Mouse (Mus musculus) ovary, postnatal 14 days (tissue): ENCODE results near the gene Mfsd2a.

ENCODE experiments used
- DNase-seq: peaks from one replicate; pipeline ENCODE4 v3.0.0; 2022; ENCODE audit warnings: low spot score

The Mfsd2a gene

GRCm38 (mm10) chr4:122933857-122934256 lies 27.1 kb downstream of the Mfsd2a start:
- DNase-seq, result no peak

GRCm38 (mm10) chr4:122933051-122933591 lies 27.9 kb downstream of the Mfsd2a start:
- DNase-seq, result no peak

GRCm38 (mm10) chr4:122932239-122932978 lies 28.6 kb downstream of the Mfsd2a start:
- DNase-seq, result no peak

GRCm38 (mm10) chr4:122930939-122931590 lies 29.9 kb downstream of the Mfsd2a start:
- no peak for DNase-seq

GRCm38 (mm10) chr4:122923392-122924344 lies 37.3 kb downstream of the Mfsd2a start:
- no peak for DNase-seq

GRCm38 (mm10) chr4:122922841-122923240 lies 38.1 kb downstream of the Mfsd2a start:
- DNase-seq, result no peak

GRCm38 (mm10) chr4:122915985-122916384 lies 45.0 kb downstream of the Mfsd2a start:
- no peak for DNase-seq

- no peak for DNase-seq
Observed at GRCm38 (mm10) chr4:122914186-122914585, 46.8 kb downstream of the Mfsd2a start.

DNA sequence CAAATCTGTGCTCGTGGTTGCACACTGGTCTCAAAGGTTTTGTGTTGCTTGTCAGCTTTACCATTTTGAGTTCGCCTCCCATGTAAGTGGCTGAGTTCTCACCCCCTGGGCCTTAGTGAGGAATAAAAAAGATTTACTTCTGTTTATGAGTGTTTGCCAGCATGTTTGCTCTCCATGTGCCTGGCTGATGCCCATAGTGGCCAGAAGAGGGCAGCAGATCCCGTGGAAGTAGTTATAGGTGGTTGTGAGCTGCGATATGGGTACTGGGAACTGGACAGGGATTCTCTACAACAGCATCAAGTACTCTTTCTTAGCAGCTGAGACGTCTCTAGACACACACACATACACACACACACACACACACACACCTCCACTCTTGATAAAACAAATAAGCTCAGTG lies 48.4 kb downstream of the Mfsd2a start:
- DNase-seq, result no peak

DNA sequence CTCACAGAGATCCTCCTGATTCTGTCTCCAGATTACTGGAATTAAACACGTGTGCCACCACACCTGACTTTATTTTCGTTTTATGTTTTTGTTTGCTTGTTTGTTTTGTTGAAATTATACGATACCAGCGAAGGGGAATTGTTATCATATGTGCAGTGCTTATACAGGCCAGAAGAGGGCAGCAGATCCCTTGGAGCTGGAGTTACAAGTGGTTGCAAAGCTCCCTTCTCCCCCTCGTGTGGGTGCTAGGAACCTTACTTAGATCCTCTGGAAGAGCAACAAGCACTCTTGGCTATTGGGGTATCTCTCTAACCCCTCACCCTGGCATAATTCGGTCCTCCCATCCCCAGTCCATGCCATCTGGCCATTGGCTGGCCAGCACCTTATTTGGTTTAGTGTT lies 50.4 kb downstream of the Mfsd2a start:
- no peak for DNase-seq

DNA sequence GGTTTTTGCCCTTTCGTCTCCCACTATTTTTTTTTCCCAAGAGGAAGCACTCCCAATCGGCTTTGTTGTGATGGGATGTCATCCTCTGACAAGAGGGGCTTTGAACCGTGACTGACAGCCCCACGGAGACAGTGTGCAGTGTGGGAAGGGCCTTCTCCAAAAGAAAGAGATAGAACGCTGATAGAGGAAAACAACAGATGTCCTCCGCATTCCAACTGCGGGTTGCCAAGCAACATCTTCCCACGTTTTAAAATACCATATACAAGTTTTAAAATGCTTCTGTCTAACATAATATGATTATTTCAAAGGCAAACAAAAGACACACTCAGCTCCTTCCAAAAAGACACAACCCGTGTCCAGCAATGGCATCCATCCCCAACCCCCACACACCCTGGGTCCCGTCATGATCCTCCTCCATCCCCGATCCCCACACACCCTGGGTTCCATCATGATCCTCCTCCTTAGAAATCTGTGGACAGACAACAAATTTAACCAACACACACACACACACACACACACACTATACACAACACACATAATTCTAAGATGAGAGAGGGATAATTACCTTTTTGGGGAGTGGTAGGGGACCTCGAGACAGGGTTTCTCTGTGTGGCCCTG lies 51.3 kb downstream of the Mfsd2a start:
- no peak for DNase-seq

- no peak for DNase-seq
Observed at GRCm38 (mm10) chr4:122905359-122905758, 55.6 kb downstream of the Mfsd2a start.

GRCm38 (mm10) chr4:122903709-122904108 lies 57.3 kb downstream of the Mfsd2a start:
- no peak for DNase-seq

DNA sequence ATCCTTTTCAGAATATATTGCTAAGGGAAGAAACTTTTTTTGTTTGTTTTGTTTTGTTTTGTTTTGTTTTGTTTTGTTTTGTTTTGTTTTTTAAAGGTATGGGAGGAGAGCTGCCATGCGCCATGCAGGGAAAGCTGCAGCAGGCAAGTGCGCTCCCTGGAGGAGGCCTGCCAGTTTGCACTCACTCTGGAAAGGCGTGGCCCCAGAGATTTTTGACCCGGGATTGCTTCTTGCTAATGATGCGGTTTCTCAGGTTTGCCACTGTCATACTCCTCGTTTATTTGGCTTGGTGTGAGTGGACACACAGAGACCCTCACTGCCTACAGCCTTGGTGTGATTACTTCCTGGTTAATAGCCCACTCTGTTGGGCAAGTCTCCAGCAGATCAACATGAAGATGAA lies 58.8 kb downstream of the Mfsd2a start:
- DNase-seq, result no peak

DNA sequence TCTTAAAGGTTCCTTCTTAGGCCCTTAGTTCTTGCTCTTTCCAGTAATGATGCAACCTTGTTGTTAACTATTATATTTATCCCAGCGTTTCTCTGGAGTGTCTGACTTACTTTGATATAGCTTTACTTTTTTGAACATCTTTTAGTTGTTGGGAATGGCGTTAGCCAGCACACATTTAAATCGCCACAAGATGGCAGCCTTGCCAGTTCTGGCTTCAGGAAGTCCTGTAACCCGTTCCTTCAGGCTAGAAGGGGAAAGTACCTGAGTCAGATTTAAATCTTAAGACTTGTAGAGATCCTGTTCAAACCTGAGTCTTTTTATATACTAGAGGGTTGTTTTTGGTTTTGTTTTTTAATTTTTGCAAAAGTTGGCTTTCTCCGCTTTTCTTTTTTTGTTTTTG lies 62.7 kb downstream of the Mfsd2a start:
- DNase-seq, result peak; percentile 58

- no peak for DNase-seq
Observed at GRCm38 (mm10) chr4:122897750-122898149, 63.2 kb downstream of the Mfsd2a start.
